Mouse (Mus musculus): Measurements from ENCODE around the gene Srpk2.
"Not testable (repeated sequence)": the region's sequence is repeated elsewhere in the genome, so short reads cannot be mapped to it uniquely, and the experiment has no call there.

The Srpk2 gene

DNA sequence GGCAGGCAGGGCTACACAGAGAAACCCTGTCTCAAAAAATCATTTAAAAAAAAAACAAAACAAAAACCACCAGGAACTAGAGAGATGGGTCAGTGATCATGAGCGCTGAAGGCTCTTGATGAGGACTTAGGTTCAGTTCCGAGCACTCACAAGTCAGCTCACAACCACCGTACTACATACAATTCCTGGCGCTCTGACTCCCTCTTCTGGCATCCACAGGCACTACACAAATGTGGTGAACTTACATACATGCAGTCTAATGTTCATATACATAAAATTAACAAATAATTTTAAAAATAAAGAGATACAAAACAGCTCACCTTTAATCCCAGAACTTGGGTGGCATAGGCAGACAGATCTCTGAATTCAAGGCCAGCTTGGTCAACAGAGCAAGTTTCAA, 13.5 kb downstream of the Srpk2 start:
- DNase-seq, result peak; percentile 36

DNA sequence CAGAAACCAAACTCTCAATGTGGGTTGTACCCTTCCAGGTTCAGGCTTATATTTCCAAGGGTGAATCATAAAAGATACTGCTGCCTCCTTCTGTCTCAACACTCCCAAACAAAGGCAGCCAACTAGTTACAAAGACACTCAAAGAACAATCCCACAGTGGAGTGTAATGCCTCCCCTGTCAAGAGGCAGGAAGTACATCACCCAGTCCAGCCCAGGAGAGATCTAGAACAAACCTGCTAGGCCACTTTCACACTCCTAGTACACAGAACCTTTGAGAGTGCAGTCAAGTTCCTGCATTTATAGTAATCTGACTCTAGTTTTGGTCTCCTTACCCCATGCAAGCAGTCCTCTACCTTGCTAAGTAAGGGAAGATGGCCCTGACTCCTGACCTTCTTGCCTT, 18.5 kb downstream of the Srpk2 start:
- no peak for DNase-seq

DNA sequence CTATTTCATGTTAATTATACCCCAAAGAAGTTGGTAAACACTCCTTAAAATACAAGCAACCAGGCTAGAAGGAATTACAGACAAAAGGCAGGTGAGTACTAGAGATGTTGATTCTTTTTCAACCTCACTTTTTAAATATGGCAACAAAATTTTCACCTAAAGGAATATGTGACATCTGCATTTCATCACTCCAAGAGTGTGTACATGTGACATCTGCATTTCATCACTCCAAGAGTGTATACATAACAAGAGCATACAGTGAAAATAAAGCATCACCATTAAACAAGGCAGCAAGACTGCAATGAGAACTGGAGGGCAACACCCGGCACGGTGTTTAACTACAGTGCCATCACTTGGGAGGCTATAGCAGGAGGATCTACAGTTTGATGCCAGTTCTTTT, 23.2 kb downstream of the Srpk2 start:
- DNase-seq, result no peak

- DNase-seq, result no peak
These were observed 26.4 kb downstream of the Srpk2 start for GRCm38 (mm10) chr5:23658017-23658416.

GRCm38 (mm10) chr5:23656590-23656989, 27.8 kb downstream of the Srpk2 start:
- DNase-seq, result no peak

- DNase-seq, result no peak
These were observed 29.4 kb downstream of the Srpk2 start for GRCm38 (mm10) chr5:23655030-23655429.

GRCm38 (mm10) chr5:23652326-23652725, 32.1 kb downstream of the Srpk2 start:
- no peak for DNase-seq

DNA sequence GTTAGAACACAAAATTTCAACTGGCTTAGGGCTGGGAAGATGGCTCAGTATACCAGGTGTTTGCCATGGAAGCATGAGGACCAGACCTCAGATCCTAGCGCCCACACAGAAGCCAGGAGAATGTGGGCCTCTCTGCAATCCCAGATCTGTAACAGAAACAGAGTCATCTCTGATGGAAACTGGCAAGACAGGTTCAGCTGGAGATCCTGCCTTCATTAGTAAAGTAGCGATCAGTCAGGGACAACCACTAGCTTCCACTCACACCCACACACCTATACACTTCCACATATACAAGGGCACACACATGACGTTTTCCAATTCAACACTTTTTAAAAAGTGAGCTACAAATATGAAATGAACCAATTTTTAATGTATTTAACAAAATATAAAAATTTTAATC, 32.6 kb downstream of the Srpk2 start:
- DNase-seq, result no peak

GRCm38 (mm10) chr5:23650504-23650903, 33.9 kb downstream of the Srpk2 start:
- no peak for DNase-seq

- no peak for DNase-seq
These were observed 35.2 kb downstream of the Srpk2 start for GRCm38 (mm10) chr5:23649246-23649645.

- DNase-seq, result peak; percentile 75
These were observed 38.7 kb downstream of the Srpk2 start for GRCm38 (mm10) chr5:23645671-23646070.

- DNase-seq, result not testable (repeated sequence)
These were observed 45.2 kb downstream of the Srpk2 start for GRCm38 (mm10) chr5:23639193-23639592.

- no peak for DNase-seq
These were observed 46.4 kb downstream of the Srpk2 start for GRCm38 (mm10) chr5:23638023-23638422.

DNA sequence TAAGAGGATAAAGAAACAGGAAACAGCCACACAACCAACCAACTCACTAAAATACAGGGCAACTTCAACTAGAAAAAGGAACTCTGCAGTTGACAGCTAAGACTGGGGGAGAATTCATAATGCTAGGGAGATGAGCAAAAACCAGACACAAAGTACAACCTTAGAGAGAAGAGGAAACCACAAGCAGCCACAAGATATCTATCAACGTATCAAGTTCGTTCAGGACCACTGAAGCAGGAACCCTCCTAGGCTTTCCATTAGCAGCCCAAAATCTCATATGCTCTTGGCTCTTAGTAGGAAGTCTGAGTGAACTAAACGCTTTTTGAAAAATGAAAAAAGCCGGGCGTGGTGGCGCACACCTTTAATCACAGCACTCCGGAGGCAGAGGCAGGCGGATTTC, 47.1 kb downstream of the Srpk2 start:
- no peak for DNase-seq

DNA sequence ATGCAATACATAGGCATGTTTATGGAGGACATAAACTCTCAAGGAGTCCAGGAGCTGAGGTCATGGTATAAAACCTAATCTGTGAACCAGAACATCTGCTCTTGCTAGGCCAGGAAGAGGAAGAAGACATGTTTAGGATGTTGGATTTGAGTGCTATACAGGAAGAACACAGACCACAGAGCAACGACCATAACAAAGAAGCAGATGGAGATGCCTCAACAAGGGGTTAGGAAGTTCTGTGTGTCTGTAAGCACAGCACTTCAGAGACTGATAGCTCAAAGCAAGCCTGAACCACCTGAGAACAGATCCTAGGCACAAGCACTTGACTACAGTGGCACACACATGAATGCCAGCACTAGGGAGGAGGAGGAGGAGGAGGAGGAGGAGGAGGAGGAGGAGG, 52.9 kb downstream of the Srpk2 start:
- peak; percentile 70 for DNase-seq

DNA sequence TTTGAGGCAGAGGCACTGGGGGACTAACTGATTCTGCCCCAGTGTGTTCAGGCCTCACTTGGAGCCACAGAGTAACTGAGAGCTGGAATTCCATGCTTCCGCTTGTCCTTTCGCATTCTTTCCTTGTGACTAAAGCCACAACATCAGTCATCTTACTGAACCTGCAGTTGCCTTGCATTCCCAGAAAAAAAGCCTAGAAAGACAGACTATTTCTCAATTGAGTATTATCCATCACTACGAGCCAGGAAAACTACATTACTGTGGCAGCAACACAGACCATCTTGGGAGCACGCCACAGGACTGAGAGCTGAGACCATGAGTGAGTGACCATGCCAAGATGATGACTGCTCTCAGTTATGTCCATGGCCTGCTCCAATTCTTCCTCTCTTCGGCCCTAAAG, 57.2 kb downstream of the Srpk2 start:
- no peak for DNase-seq

DNA sequence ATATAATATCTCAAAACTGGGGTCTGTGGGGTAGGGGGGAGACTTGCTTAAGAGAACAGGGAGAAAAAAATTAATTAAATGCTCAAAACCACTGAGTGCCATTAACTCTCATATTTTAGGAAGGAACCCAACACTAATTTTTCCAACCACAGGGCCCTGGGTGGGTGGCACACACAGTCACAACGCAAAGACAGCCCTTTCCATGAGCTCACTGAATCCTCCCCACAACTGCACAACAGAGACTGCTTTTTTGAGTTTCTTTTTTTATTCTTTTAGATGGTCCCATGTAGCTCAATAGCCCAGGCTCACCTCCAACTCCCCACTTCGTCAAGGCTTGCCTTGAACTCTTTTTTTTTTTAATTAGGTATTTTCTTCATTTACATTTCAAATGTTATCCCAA, 58.2 kb downstream of the Srpk2 start:
- DNase-seq, result no peak

DNA sequence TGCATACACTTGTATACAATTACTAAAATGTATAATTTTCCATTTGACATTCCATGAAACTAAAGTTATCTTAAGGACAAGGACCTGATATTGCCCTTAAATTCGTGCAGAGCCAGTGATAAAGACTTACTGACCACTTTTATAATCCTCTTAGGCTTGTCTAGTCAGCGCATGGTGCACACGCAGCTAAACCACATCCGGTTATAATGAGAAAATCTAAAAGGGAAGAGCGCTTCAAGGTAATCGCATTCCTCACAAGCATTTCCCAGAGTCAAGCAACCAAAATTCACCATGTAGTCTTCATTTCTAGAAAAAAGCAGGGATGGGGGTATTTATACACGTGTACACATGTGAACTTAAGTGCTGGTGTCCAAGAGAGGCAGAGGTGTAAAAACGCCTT, 63.8 kb downstream of the Srpk2 start:
- no peak for DNase-seq

GRCm38 (mm10) chr5:23618656-23619055, 65.8 kb downstream of the Srpk2 start:
- no peak for DNase-seq

DNA sequence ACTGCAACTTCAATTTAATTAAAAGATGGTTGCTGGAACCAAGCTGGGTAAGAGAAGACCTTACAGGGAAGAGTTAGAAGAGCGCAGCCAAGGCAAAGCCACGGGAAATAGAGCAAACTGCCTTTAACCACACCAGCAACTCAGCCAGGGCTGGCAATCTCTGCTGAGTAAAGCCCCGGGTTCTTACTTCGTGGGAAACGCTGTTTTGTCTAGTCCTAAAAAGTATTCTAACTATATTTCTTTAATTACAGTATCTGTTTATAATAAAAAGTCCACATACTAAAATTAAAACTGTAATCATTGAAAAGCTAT, 67.4 kb downstream of the Srpk2 start:
- peak; percentile 50 for DNase-seq

- peak; percentile 50 for DNase-seq
These were observed 67.9 kb downstream of the Srpk2 start for GRCm38 (mm10) chr5:23616270-23617103.

- no peak for DNase-seq
These were observed 68.7 kb downstream of the Srpk2 start for GRCm38 (mm10) chr5:23615586-23616269.

DNA sequence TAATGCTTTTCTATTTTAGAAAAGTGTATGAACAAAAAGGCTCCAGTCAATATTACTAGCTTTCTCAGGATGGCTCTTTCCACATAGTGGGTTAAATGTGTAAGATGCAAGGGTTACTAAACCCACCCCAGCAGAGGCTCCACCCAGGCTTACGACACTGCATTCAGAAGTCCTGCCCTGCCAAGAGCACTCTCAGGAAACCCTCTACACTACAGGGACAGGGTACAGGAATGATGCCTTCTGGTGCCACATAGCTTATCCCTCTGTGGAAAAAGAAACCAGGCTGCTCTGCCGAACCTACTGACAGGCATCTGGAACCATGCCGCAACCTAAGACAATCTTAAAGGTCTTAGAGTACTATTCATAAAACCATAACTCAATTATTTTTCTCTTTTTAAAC, 71.6 kb downstream of the Srpk2 start:
- no peak for DNase-seq

GRCm38 (mm10) chr5:23604036-23604705, 80.2 kb downstream of the Srpk2 start:
- DNase-seq, result peak; percentile 48
